27 mouse cellular contexts compared by ENCODE assay signal in genomic region chr2:5454830-5455229, GRCm38 (mm10).
DNase-seq lines count a peak whose midpoint lies in the region; ATAC-seq and TF ChIP-seq lines count a peak whose summit lies in the region.
"Had no signal": no experiment of that assay in that cellular context is flagged by ENCODE, and none has a peak within 500 bp of the region (broad histone marks: within the 10 kb centered on the region; RNA-seq: fewer than 3 reads in every experiment).

No protein-coding gene starts in this region.

- H3K9me3 ChIP-seq in forebrain, postnatal 0 days (ENCODE audit: low read length), result no peaks in the 10 kb centered on the region
- no peaks in the 10 kb centered on the region for H3K9me3 ChIP-seq in forebrain, embryonic 16.5 days (ENCODE audit: control insufficient read depth, low read length)
- H3K9me3 ChIP-seq in midbrain, embryonic 11.5 days (ENCODE audit: control insufficient read depth, low read length), result no peaks in the 10 kb centered on the region
- no peaks in the 10 kb centered on the region for H3K9me3 ChIP-seq in midbrain, postnatal 0 days (ENCODE audit: low read length)
- H3K9me3 ChIP-seq in stomach, postnatal 0 days (ENCODE audit: control insufficient read depth, low read length), result no peaks in the 10 kb centered on the region
- H3K9me3 ChIP-seq: embryonic facial prominence, embryonic 15.5 days; heart, embryonic 13.5 days; limb, embryonic 10.5 days; liver, embryonic 15.5 days; midbrain, embryonic 13.5 days had no signal

- intact Hi-C loops in heart, postnatal 36 days (cut with DNase I), result loop anchor here (5.0 kb wide), 3 partner anchors 42 to 262 kb away; no protein-coding TSS in a partner anchor

- 0 out of 2 replicates have a peak overlapping the region, but pooled peaks have one; percentile 9 for H3K27ac ChIP-seq in forebrain, postnatal 0 days (ENCODE audit: low read depth, low read length)
- H3K27ac ChIP-seq in forebrain, embryonic 16.5 days (ENCODE audit: low read length), result no peak overlapping the region
- no peak overlapping the region for H3K27ac ChIP-seq in midbrain, embryonic 11.5 days (ENCODE audit: low read depth, low read length)
- no peak overlapping the region for H3K27ac ChIP-seq in midbrain, postnatal 0 days (ENCODE audit: low read depth, low read length)
- H3K27ac ChIP-seq in stomach, postnatal 0 days (replicated peaks), result 0 out of 2 replicates have a peak overlapping the region, but pooled peaks have one; percentile 40
- H3K27ac ChIP-seq: embryonic facial prominence, embryonic 15.5 days; heart, adult 2 months; heart, embryonic 13.5 days; hindbrain, embryonic 14.5 days; limb, embryonic 10.5 days; liver, embryonic 15.5 days; midbrain, embryonic 13.5 days had no signal

- peak; percentile 54 for ATAC-seq in forebrain, postnatal 0 days
- ATAC-seq in forebrain, embryonic 16.5 days, result no peak
- no peak for ATAC-seq in midbrain, embryonic 11.5 days (ENCODE audit: low FRiP score)
- ATAC-seq in midbrain, postnatal 0 days (ENCODE audit: low FRiP score), result no peak
- ATAC-seq in stomach, postnatal 0 days (ENCODE audit: low FRiP score, low TSS enrichment), result peak; percentile 36; the same call in 1 of the 2 replicates
- ATAC-seq: CD4-positive, CD25-positive, alpha-beta regulatory T cell, adult 4 months; inflammation-experienced regulatory T-cells, adult 6 months; midbrain, embryonic 13.5 days had no signal

- no peak overlapping the region for H3K4me2 ChIP-seq in forebrain, postnatal 0 days (ENCODE audit: low read depth)
- no peak overlapping the region for H3K4me2 ChIP-seq in forebrain, embryonic 16.5 days (ENCODE audit: low read length)
- no peak overlapping the region for H3K4me2 ChIP-seq in midbrain, embryonic 11.5 days
- H3K4me2 ChIP-seq in midbrain, postnatal 0 days (ENCODE audit: low read depth, low read length, poor library complexity, severe bottlenecking), result no peak overlapping the region
- H3K4me2 ChIP-seq in stomach, postnatal 0 days (replicated peaks; ENCODE audit: low read depth), result no peak overlapping the region
- H3K4me2 ChIP-seq: embryonic facial prominence, embryonic 15.5 days; heart, embryonic 13.5 days; hindbrain, embryonic 14.5 days; liver, embryonic 15.5 days; midbrain, embryonic 13.5 days had no signal

- TF ChIP-seq CTCF in forebrain, postnatal 0 days (IDR thresholded peaks at IDR 0.05; ENCODE audit: low read depth), result no peak
- TF ChIP-seq CTCF in midbrain, postnatal 0 days (IDR thresholded peaks at IDR 0.05), result no peak
- TF ChIP-seq CTCF in stomach, postnatal 0 days (IDR thresholded peaks at IDR 0.05; ENCODE audit: low read depth), result no peak

- H3K9ac ChIP-seq in forebrain, postnatal 0 days, result no peak overlapping the region
- H3K9ac ChIP-seq in forebrain, embryonic 16.5 days (replicated peaks; ENCODE audit: low read depth, low read length), result no peak overlapping the region
- no peak overlapping the region for H3K9ac ChIP-seq in midbrain, embryonic 11.5 days (ENCODE audit: low read length)
- H3K9ac ChIP-seq in midbrain, postnatal 0 days (replicated peaks; ENCODE audit: low read length, poor library complexity, severe bottlenecking), result no peak overlapping the region
- no peak overlapping the region for H3K9ac ChIP-seq in stomach, postnatal 0 days (ENCODE audit: low read length)
- H3K9ac ChIP-seq: embryonic facial prominence, embryonic 15.5 days; heart, embryonic 13.5 days; hindbrain, embryonic 14.5 days; liver, embryonic 15.5 days; midbrain, embryonic 13.5 days had no signal

- no peaks in the 10 kb centered on the region for H3K36me3 ChIP-seq in forebrain, postnatal 0 days (ENCODE audit: insufficient read depth)
- no peaks in the 10 kb centered on the region for H3K36me3 ChIP-seq in forebrain, embryonic 16.5 days (ENCODE audit: control insufficient read depth, insufficient read depth)
- H3K36me3 ChIP-seq in midbrain, embryonic 11.5 days (ENCODE audit: control insufficient read depth, insufficient read depth, low read length), result no peaks in the 10 kb centered on the region
- no peaks in the 10 kb centered on the region for H3K36me3 ChIP-seq in midbrain, postnatal 0 days (ENCODE audit: insufficient read depth, low read length)
- no peaks in the 10 kb centered on the region for H3K36me3 ChIP-seq in stomach, postnatal 0 days (ENCODE audit: control insufficient read depth, insufficient read depth, low read length)
- H3K36me3 ChIP-seq: embryonic facial prominence, embryonic 15.5 days; heart, embryonic 13.5 days; limb, embryonic 10.5 days; liver, embryonic 15.5 days; midbrain, embryonic 13.5 days had no signal

- no peak for DNase-seq in forebrain, postnatal 0 days
- DNase-seq in kidney, postnatal 4 days, result peak; percentile 22 to 35
- DNase-seq in kidney, adult 8-10 months, result no peak
- peak; percentile 56 for DNase-seq in midbrain, embryonic 11.5 days (ENCODE audit: low spot score, missing footprints)
- DNase-seq in midbrain, postnatal 0 days (ENCODE audit: low spot score), result no peak
- DNase-seq in stomach, postnatal 0 days (ENCODE audit: low spot score), result no peak
- DNase-seq in heart, postnatal 36 days, result no peak
- DNase-seq: adrenal gland, postnatal 25 days; cerebellum, adult 8-10 months; cerebellum, postnatal 36 days; embryo, embryonic 11 days; gastrocnemius, postnatal 36 days; heart, adult 2 months; heart, postnatal 14 days; liver; right cerebral cortex, postnatal 14 days; thymus, adult 2 months; thymus, postnatal 4 days had no signal

- no peaks in the 10 kb centered on the region for H3K27me3 ChIP-seq in forebrain, postnatal 0 days (ENCODE audit: insufficient read depth, low read length)
- H3K27me3 ChIP-seq in forebrain, embryonic 16.5 days (replicated peaks; ENCODE audit: control insufficient read depth, insufficient read depth, low read length), result no peaks in the 10 kb centered on the region
- no peaks in the 10 kb centered on the region for H3K27me3 ChIP-seq in midbrain, embryonic 11.5 days (ENCODE audit: control insufficient read depth, insufficient read depth, low read length)
- H3K27me3 ChIP-seq in midbrain, postnatal 0 days (ENCODE audit: insufficient read depth, low read length), result no peaks in the 10 kb centered on the region
- H3K27me3 ChIP-seq in stomach, postnatal 0 days (ENCODE audit: control insufficient read depth, insufficient read depth, low read length), result no peaks in the 10 kb centered on the region
- H3K27me3 ChIP-seq: embryonic facial prominence, embryonic 15.5 days; heart, embryonic 13.5 days; liver, embryonic 15.5 days; midbrain, embryonic 13.5 days had no signal

- 55% methylated on average over 9 of the region's 9 CpGs for WGBS in forebrain, postnatal 0 days
- WGBS in forebrain, embryonic 16.5 days, result 60% methylated on average over 9 of the region's 9 CpGs
- 81% methylated on average over 9 of the region's 9 CpGs for WGBS in midbrain, embryonic 11.5 days
- WGBS in midbrain, postnatal 0 days, result 81% methylated on average over 9 of the region's 9 CpGs
- WGBS in stomach, postnatal 0 days, result 39% methylated on average over 9 of the region's 9 CpGs

- H3K4me3 ChIP-seq in forebrain, postnatal 0 days (ENCODE audit: low read depth, low read length), result no peak overlapping the region
- H3K4me3 ChIP-seq in forebrain, embryonic 16.5 days (replicated peaks; ENCODE audit: low read length), result no peak overlapping the region
- no peak overlapping the region for H3K4me3 ChIP-seq in midbrain, embryonic 11.5 days (ENCODE audit: low read depth, low read length)
- no peak overlapping the region for H3K4me3 ChIP-seq in midbrain, postnatal 0 days (ENCODE audit: low read depth, low read length)
- H3K4me3 ChIP-seq in stomach, postnatal 0 days (ENCODE audit: low read depth, low read length), result no peak overlapping the region
- H3K4me3 ChIP-seq: embryonic facial prominence, embryonic 15.5 days; heart, adult 2 months; heart, embryonic 13.5 days; limb, embryonic 10.5 days; liver, embryonic 15.5 days; midbrain, embryonic 13.5 days had no signal

- H3K4me1 ChIP-seq in forebrain, postnatal 0 days (ENCODE audit: insufficient read depth), result 0 out of 2 replicates have a peak, but pooled peaks cover 7% of the 10 kb centered on the region
- H3K4me1 ChIP-seq in forebrain, embryonic 16.5 days (replicated peaks; ENCODE audit: control insufficient read depth, insufficient read depth, low read length), result peaks cover 6% of the 10 kb centered on the region; the same call in 1 of the 2 replicates
- no peaks in the 10 kb centered on the region for H3K4me1 ChIP-seq in midbrain, embryonic 11.5 days (ENCODE audit: control insufficient read depth, insufficient read depth, low read length)
- H3K4me1 ChIP-seq in midbrain, postnatal 0 days (ENCODE audit: insufficient read depth, low read length), result no peaks in the 10 kb centered on the region
- no peaks in the 10 kb centered on the region; the same call in 1 of the 2 replicates for H3K4me1 ChIP-seq in stomach, postnatal 0 days (replicated peaks; ENCODE audit: control insufficient read depth, insufficient read depth)
- H3K4me1 ChIP-seq: limb, embryonic 10.5 days; liver, embryonic 15.5 days; midbrain, embryonic 13.5 days had no signal

- no peak for TF ChIP-seq EP300 in stomach, postnatal 0 days (optimal IDR thresholded peaks at IDR 0.05)

Comparison
In these comparisons a context has a peak if more than half of its experiments do, and no peak if none do; other contexts are left out.
1. ATAC-seq: peak in forebrain, postnatal 0 days (single experiment) and stomach, postnatal 0 days (single experiment); none in forebrain, embryonic 16.5 days (single experiment), midbrain, embryonic 11.5 days (single experiment) and midbrain, postnatal 0 days (single experiment).
2. DNase-seq: peak in kidney, postnatal 4 days (2 of 2) and midbrain, embryonic 11.5 days (single experiment); none in forebrain, postnatal 0 days (single experiment), kidney, adult 8-10 months (0 of 2), midbrain, postnatal 0 days (single experiment), stomach, postnatal 0 days (single experiment) and heart, postnatal 36 days (0 of 2).
3. H3K27ac ChIP-seq: peak in forebrain, postnatal 0 days (single experiment) and stomach, postnatal 0 days (single experiment); none in forebrain, embryonic 16.5 days (single experiment), midbrain, embryonic 11.5 days (single experiment) and midbrain, postnatal 0 days (single experiment).